Mouse (Mus musculus) neural tube, embryonic 10.5 days (tissue): Measurements from ENCODE around the gene Nras.

Experiments
- DNase-seq: peaks from one replicate; pipeline ENCODE4 v3.0.0-alpha.2; 2017; ENCODE audit warnings: low spot score; ENCODE audit errors: extremely low spot score

The Nras gene

GRCm38 (mm10) chr3:103058207-103059157 is at the start of gene Nras:
Gene Nras, plus strand, starts transcription at chr3:103058285.
- peak; percentile 98 for DNase-seq

- no peak for DNase-seq
These were observed 40.7 kb upstream of the Nras start for GRCm38 (mm10) chr3:103017350-103017749.

- DNase-seq = no peak
These were observed 38.6 kb upstream of the Nras start for GRCm38 (mm10) chr3:103019462-103019861.

GRCm38 (mm10) chr3:103020249-103020942 is 37.7 kb upstream of the Nras start, which contains the start of gene Csde1:
Gene Csde1, plus strand, starts transcription at chr3:103020426.
- DNase-seq = peak; percentile 95

GRCm38 (mm10) chr3:103020943-103021638 is 37.0 kb upstream of the Nras start:
- peak; percentile 89 for DNase-seq

GRCm38 (mm10) chr3:103026174-103026573 is 31.9 kb upstream of the Nras start:
- no peak for DNase-seq

- no peak for DNase-seq
These were observed 17.8 kb upstream of the Nras start for GRCm38 (mm10) chr3:103040285-103040684.

GRCm38 (mm10) chr3:103040861-103041379 is 17.2 kb upstream of the Nras start:
- DNase-seq = no peak

GRCm38 (mm10) chr3:103056016-103056595 is 2.0 kb upstream of the Nras start:
- no peak for DNase-seq

- DNase-seq = peak; percentile 66
These were observed 333 bp upstream of the Nras start for GRCm38 (mm10) chr3:103057752-103058151.

GRCm38 (mm10) chr3:103066927-103067326 is 8.8 kb downstream of the Nras start:
- no peak for DNase-seq

- DNase-seq = no peak
These were observed 10.9 kb downstream of the Nras start for GRCm38 (mm10) chr3:103068971-103069370.

- no peak for DNase-seq
These were observed 15.7 kb downstream of the Nras start, which contains the start of gene Ampd1 for GRCm38 (mm10) chr3:103073771-103074170. Gene Ampd1, plus strand, starts transcription at chr3:103074014.

GRCm38 (mm10) chr3:103075871-103076270 is 17.8 kb downstream of the Nras start:
- DNase-seq = no peak

GRCm38 (mm10) chr3:103076476-103076875 is 18.4 kb downstream of the Nras start:
- DNase-seq = no peak

- no peak for DNase-seq
These were observed 21.2 kb downstream of the Nras start for GRCm38 (mm10) chr3:103079301-103079700.

GRCm38 (mm10) chr3:103081051-103081450 is 23.0 kb downstream of the Nras start:
- no peak for DNase-seq

- DNase-seq = no peak
These were observed 23.9 kb downstream of the Nras start for GRCm38 (mm10) chr3:103081861-103082453.

GRCm38 (mm10) chr3:103082761-103083160 is 24.7 kb downstream of the Nras start:
- no peak for DNase-seq

GRCm38 (mm10) chr3:103085986-103086385 is 27.9 kb downstream of the Nras start:
- DNase-seq = no peak

- no peak for DNase-seq
These were observed 33.7 kb downstream of the Nras start for GRCm38 (mm10) chr3:103091753-103092152.
